Mouse (Mus musculus) midbrain, embryonic 14.5 days (tissue): Measurements from ENCODE around the gene Pde4d. TPM values are rescaled to one million over a fixed set of nuclear protein-coding genes. Genes with fewer than 3 reads are reported as not detected.

Source experiments
- ATAC-seq: fragments of 200-750 bp; cut with Nextera tagmentation; 2 replicates; pipeline ENCODE4 v1.8.0; 2017; ENCODE audit warnings: moderate number of reproducible peaks, moderate library complexity; ENCODE audit not compliant: low FRiP score, low TSS enrichment
- DNase-seq: peaks from one replicate; pipeline ENCODE4 v3.0.0-alpha.2; 2015
- H3K27ac ChIP-seq: fragments of 300-500 bp; sonication (generic); replicated peaks from 2 replicates; pipeline ENCODE4 v1.5.1; 2014; ENCODE audit warnings: mild to moderate bottlenecking, low read depth, low read length, moderate library complexity
- H3K27me3 ChIP-seq: fragments of 300-500 bp; sonication (generic); 2 replicates; pipeline ENCODE4 v1.6.1; 2014; ENCODE audit warnings: low read length, control low read depth, mixed read lengths; ENCODE audit not compliant: control insufficient read depth, insufficient read depth
- H3K36me3 ChIP-seq: fragments of 300-500 bp; sonication (generic); 2 replicates; pipeline ENCODE4 v1.6.1; 2014; ENCODE audit warnings: low read length, control low read depth; ENCODE audit not compliant: control insufficient read depth, insufficient read depth
- H3K4me1 ChIP-seq: fragments of 300-500 bp; sonication (generic); 2 replicates; pipeline ENCODE4 v1.6.1; 2014; ENCODE audit warnings: mild to moderate bottlenecking, antibody characterized with exemption, low read length, control low read depth; ENCODE audit not compliant: control insufficient read depth, insufficient read depth
- H3K4me2 ChIP-seq: fragments of 300-500 bp; sonication (generic); 2 replicates; pipeline ENCODE4 v1.6.1; 2014; ENCODE audit warnings: mild to moderate bottlenecking, low read length, moderate library complexity
- H3K4me3 ChIP-seq: fragments of 300-500 bp; sonication (generic); replicated peaks from 2 replicates; pipeline ENCODE4 v1.5.1; 2014; ENCODE audit warnings: low read depth, low read length
- H3K9ac ChIP-seq: fragments of 300-500 bp; sonication (generic); replicated peaks from 2 replicates; pipeline ENCODE4 v1.6.1; 2014; ENCODE audit warnings: mild to moderate bottlenecking, low read length, moderate library complexity
- H3K9me3 ChIP-seq: fragments of 300-500 bp; sonication (generic); 2 replicates; pipeline ENCODE4 v1.6.1; 2016; ENCODE audit warnings: low read length, control low read depth, mixed read lengths; ENCODE audit not compliant: control insufficient read depth
- WGBS: fragments of 180-500 bp; shearing (Covaris S2); extraction: QIAGEN DNeasy Blood & Tissue Kit; methylation state at CpG from one replicate; pipeline ENCODE4 v1.1.7; 2014; 5-methylcytosine and 5-hydroxymethylcytosine counted together
- polyA plus RNA-seq: library from polyadenylated mRNA; unstranded; fragments of >200 nt; fragmentation: Nextera tagmentation; extraction: Ambion mirVana; gene quantifications from 2 replicates; pipeline ENCODE4 v1.2.1, GENCODE M21; 2014

Gene Pde4d
- polyA plus RNA-seq, 1 experiment from 2014 or later, result 27.1 TPM

- WGBS, result 88% methylated on average over 1 of the region's 1 CpGs
- H3K27me3 ChIP-seq, result no peaks in the 10 kb centered on the region
- no peak overlapping the region for H3K9ac ChIP-seq
- no peaks in the 10 kb centered on the region for H3K9me3 ChIP-seq
- H3K36me3 ChIP-seq, result no peaks in the 10 kb centered on the region
- no peak overlapping the region for H3K4me3 ChIP-seq
- ATAC-seq (no peak), DNase-seq (no peak)
- no peak overlapping the region for H3K27ac ChIP-seq
- no peak overlapping the region for H3K4me2 ChIP-seq
- no peaks in the 10 kb centered on the region for H3K4me1 ChIP-seq
Observed at GRCm38 (mm10) chr13:108667077-108667476, 217.3 kb downstream of the Pde4d start.

GRCm38 (mm10) chr13:108677056-108677455, 227.3 kb downstream of the Pde4d start:
- no peak for ATAC-seq
- H3K4me2 ChIP-seq, result no peak overlapping the region
- H3K27ac ChIP-seq, result no peak overlapping the region
- H3K9me3 ChIP-seq, result no peaks in the 10 kb centered on the region
- no peaks in the 10 kb centered on the region for H3K27me3 ChIP-seq
- DNase-seq, result no peak
- no peaks in the 10 kb centered on the region for H3K36me3 ChIP-seq
- H3K4me3 ChIP-seq, result no peak overlapping the region
- H3K9ac ChIP-seq, result no peak overlapping the region
- no peaks in the 10 kb centered on the region for H3K4me1 ChIP-seq

GRCm38 (mm10) chr13:108683018-108683417, 233.3 kb downstream of the Pde4d start:
- ATAC-seq (no peak), DNase-seq (no peak)
- Histone ChIP-seq H3K4me1 (no peaks in the 10 kb centered on the region), H3K27ac (no peak overlapping the region), H3K4me3 (no peak overlapping the region), H3K4me2 (no peak overlapping the region), H3K36me3 (no peaks in the 10 kb centered on the region), H3K9me3 (no peaks in the 10 kb centered on the region), H3K9ac (no peak overlapping the region), H3K27me3 (no peaks in the 10 kb centered on the region)
- 94% methylated on average over 4 of the region's 4 CpGs for WGBS

GRCm38 (mm10) chr13:108685817-108686216, 236.1 kb downstream of the Pde4d start:
- Histone ChIP-seq H3K27me3 (no peaks in the 10 kb centered on the region), H3K9ac (no peak overlapping the region), H3K4me1 (no peaks in the 10 kb centered on the region), H3K36me3 (no peaks in the 10 kb centered on the region), H3K9me3 (no peaks in the 10 kb centered on the region), H3K4me3 (no peak overlapping the region), H3K4me2 (no peak overlapping the region), H3K27ac (no peak overlapping the region)
- 84% methylated on average over 7 of the region's 7 CpGs for WGBS
- ATAC-seq (no peak), DNase-seq (peak; percentile 5)

GRCm38 (mm10) chr13:108686262-108686661, 236.5 kb downstream of the Pde4d start:
- no peak overlapping the region for H3K4me3 ChIP-seq
- ATAC-seq, result no peak
- H3K27me3 ChIP-seq, result no peaks in the 10 kb centered on the region
- H3K4me2 ChIP-seq, result no peak overlapping the region
- H3K36me3 ChIP-seq, result no peaks in the 10 kb centered on the region
- H3K9me3 ChIP-seq, result no peaks in the 10 kb centered on the region
- no peak overlapping the region for H3K9ac ChIP-seq
- DNase-seq, result no peak
- WGBS, result 92% methylated on average over 2 of the region's 2 CpGs
- no peak overlapping the region for H3K27ac ChIP-seq
- no peaks in the 10 kb centered on the region for H3K4me1 ChIP-seq

- Histone ChIP-seq H3K9me3 (no peaks in the 10 kb centered on the region), H3K27me3 (no peaks in the 10 kb centered on the region), H3K4me2 (no peak overlapping the region), H3K4me3 (no peak overlapping the region), H3K4me1 (no peaks in the 10 kb centered on the region), H3K9ac (no peak overlapping the region), H3K36me3 (no peaks in the 10 kb centered on the region), H3K27ac (no peak overlapping the region)
- ATAC-seq (no peak), DNase-seq (no peak)
- 83% methylated on average over 4 of the region's 4 CpGs for WGBS
Observed at GRCm38 (mm10) chr13:108686807-108687206, 237.1 kb downstream of the Pde4d start.

GRCm38 (mm10) chr13:108692883-108693550, 243.3 kb downstream of the Pde4d start:
- Histone ChIP-seq H3K4me2 (no peak overlapping the region), H3K27ac (no peak overlapping the region), H3K27me3 (no peaks in the 10 kb centered on the region), H3K4me3 (no peak overlapping the region), H3K9me3 (no peaks in the 10 kb centered on the region), H3K36me3 (no peaks in the 10 kb centered on the region), H3K9ac (no peak overlapping the region), H3K4me1 (no peaks in the 10 kb centered on the region)
- no peak for ATAC-seq
- DNase-seq, result no peak
- WGBS, result 89% methylated on average over 12 of the region's 12 CpGs

- Histone ChIP-seq H3K36me3 (no peaks in the 10 kb centered on the region), H3K27me3 (no peaks in the 10 kb centered on the region), H3K4me2 (no peak overlapping the region), H3K9me3 (no peaks in the 10 kb centered on the region), H3K9ac (no peak overlapping the region), H3K4me3 (no peak overlapping the region), H3K27ac (no peak overlapping the region), H3K4me1 (no peaks in the 10 kb centered on the region)
- DNase-seq (no peak), ATAC-seq (no peak)
- WGBS, result 85% methylated on average over 4 of the region's 4 CpGs
Observed at GRCm38 (mm10) chr13:108705441-108705840, 255.7 kb downstream of the Pde4d start.

GRCm38 (mm10) chr13:108714032-108714431, 264.3 kb downstream of the Pde4d start:
- Histone ChIP-seq H3K4me3 (no peak overlapping the region), H3K9ac (no peak overlapping the region), H3K36me3 (no peaks in the 10 kb centered on the region), H3K4me1 (no peaks in the 10 kb centered on the region), H3K4me2 (no peak overlapping the region), H3K27ac (no peak overlapping the region), H3K27me3 (no peaks in the 10 kb centered on the region), H3K9me3 (no peaks in the 10 kb centered on the region)
- DNase-seq (no peak), ATAC-seq (no peak)
- 89% methylated on average over 3 of the region's 3 CpGs for WGBS
